Mouse (Mus musculus) bone marrow macrophage, adult 2 months (primary cell): ENCODE measurements around the gene Zfp62.

Experiments used
- CTCF ChIP-seq: IDR thresholded peaks from 2 replicates; pipeline ENCODE4 v1.5.1; 2012; ENCODE audit warnings: low read depth, mild to moderate bottlenecking, low read length, moderate library complexity
- POLR2A ChIP-seq: IDR thresholded peaks from 2 replicates; pipeline ENCODE4 v1.6.1; 2012; ENCODE audit warnings: mild to moderate bottlenecking, low read depth, low read length, borderline replicate concordance

GRCm38 (mm10) chr11:49189737-49190136, 13.4 kb upstream of the Zfp62 start:
- no peak for TF ChIP-seq CTCF
- TF ChIP-seq POLR2A: no peak
